Mouse (Mus musculus): ENCODE results near the gene Prdx2. TPM values are rescaled to one million over a fixed set of nuclear protein-coding genes. Genes with fewer than 3 reads are reported as not detected.

Prdx2 gene
- polyA plus RNA-seq, 1 experiment from 2014 or later = 1,040 TPM

DNA sequence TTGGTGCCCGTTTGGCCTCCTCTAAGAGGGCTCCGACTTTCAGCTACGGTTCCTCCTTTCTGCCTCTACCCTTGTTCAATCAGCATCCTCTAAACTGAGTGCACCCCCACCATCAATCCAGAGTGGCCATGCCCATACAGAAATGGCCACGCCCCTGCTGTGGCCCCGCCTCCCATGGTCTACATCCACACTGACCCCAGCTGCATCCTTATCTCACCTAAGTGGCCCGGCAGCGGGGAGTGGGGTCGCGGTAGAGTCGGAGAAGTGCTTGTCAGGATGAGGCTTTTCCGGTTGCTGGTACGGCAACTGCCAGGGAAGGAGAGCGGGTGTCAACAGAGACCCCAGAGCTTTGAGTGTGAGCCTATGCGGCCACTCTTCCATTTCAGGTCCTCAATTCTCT, 33.9 kb upstream of the Prdx2 start:
- Histone ChIP-seq H3K4me3 (ENCODE audit: low read length) (peak overlapping the region; percentile 82), H3K27ac (ENCODE audit: low read depth, low read length) (peak overlapping the region; percentile 95), H3K4me2 (ENCODE audit: low read length) (peak overlapping the region; percentile 78), H3K27me3 (replicated peaks; ENCODE audit: control insufficient read depth, insufficient read depth, low read length) (no peaks in the 10 kb centered on the region), H3K36me3 (ENCODE audit: control insufficient read depth, insufficient read depth, low read length) (peaks cover 3% of the 10 kb centered on the region; the same call in 1 of the 2 replicates), H3K9ac (ENCODE audit: low read depth, low read length) (peak overlapping the region; percentile 36), H3K4me1 (ENCODE audit: control insufficient read depth, insufficient read depth, low read depth, low read length) (peaks cover 20% of the 10 kb centered on the region), H3K9me3 (ENCODE audit: control insufficient read depth, low read length) (no peaks in the 10 kb centered on the region)
- 3% methylated on average over 14 of the region's 14 CpGs for WGBS
- peak; percentile 26 for ATAC-seq

DNA sequence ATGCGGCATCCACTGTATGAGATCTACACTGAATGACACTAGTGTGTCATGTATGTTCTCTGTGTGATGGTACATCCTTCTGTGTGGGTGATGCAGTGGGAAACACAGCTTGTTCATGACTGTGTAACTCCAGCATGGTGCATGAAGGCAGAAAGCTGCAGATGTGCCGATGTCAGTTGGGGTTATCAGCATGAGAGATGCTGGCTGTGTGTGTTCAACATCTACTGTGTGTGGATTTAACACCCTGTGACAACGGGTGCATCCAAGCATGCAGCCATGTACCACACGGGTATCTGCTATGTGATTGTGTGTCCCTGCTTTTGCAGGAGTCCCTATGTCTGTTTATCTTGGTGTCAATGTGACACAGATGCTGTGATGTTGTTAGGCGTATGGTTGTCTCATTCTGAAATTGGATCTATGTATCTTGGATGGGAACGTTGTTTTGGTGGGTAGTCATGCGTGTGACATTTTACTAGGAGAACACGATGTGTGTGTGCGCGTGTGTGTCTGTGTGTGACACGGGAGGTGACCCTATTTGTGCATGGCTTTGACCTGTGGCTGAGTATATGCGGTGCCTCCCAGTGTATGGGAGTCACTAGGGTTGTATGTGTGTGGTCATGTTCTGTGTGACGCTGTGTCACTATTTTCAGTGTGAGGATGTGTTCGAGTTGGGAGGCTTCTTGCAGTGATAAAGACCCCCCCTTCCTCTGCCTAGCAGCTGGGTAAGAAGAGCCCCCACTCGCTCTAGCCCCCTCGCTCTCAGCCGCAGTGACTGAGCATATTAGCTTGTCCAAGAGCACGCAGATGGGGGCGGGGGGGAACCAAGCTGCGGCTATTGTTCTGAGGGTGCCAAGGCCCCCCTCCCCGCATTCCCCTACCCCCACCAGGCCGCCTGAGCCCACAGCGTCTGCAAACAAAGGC, 33.1 kb upstream of the Prdx2 start:
- WGBS = 9% methylated on average over 22 of the region's 23 CpGs

GRCm38 (mm10) chr8:84936962-84937546, 32.3 kb upstream of the Prdx2 start, which contains the start of gene Mast1:
TSS of gene Mast1 (minus strand) at chr8:84937359.
- Histone ChIP-seq H3K9ac (ENCODE audit: low read depth, low read length) (peak within 1 kb of the TSS; percentile 98), H3K27me3 (replicated peaks; ENCODE audit: control insufficient read depth, insufficient read depth, low read length) (no peaks in the 10 kb centered on the region), H3K4me3 (ENCODE audit: low read length) (peak within 1 kb of the TSS; percentile 82), H3K9me3 (ENCODE audit: control insufficient read depth, low read length) (no peaks in the 10 kb centered on the region), H3K27ac (ENCODE audit: low read depth, low read length) (peak within 1 kb of the TSS; percentile 95), H3K36me3 (ENCODE audit: control insufficient read depth, insufficient read depth, low read length) (no peaks in the 10 kb centered on the region; the same call in 1 of the 2 replicates), H3K4me1 (ENCODE audit: control insufficient read depth, insufficient read depth, low read depth, low read length) (peaks cover 20% of the 10 kb centered on the region), H3K4me2 (ENCODE audit: low read length) (peak within 1 kb of the TSS; percentile 78)
- WGBS = under 1% methylated on average over 50 of the region's 50 CpGs
- ATAC-seq = peak; percentile 63

More for the DNA sequence above, 33.1 kb upstream of the Prdx2 start:
- Histone ChIP-seq H3K9me3 (ENCODE audit: control insufficient read depth, low read length) (no peaks in the 10 kb centered on the region), H3K4me2 (ENCODE audit: low read length) (peak overlapping the region; percentile 78), H3K9ac (ENCODE audit: low read depth, low read length) (peak overlapping the region; percentile 98), H3K4me3 (ENCODE audit: low read length) (peak overlapping the region; percentile 82), H3K4me1 (ENCODE audit: control insufficient read depth, insufficient read depth, low read depth, low read length) (peaks cover 20% of the 10 kb centered on the region), H3K27ac (ENCODE audit: low read depth, low read length) (peak overlapping the region; percentile 95), H3K36me3 (ENCODE audit: control insufficient read depth, insufficient read depth, low read length) (no peaks in the 10 kb centered on the region; the same call in 1 of the 2 replicates), H3K27me3 (replicated peaks; ENCODE audit: control insufficient read depth, insufficient read depth, low read length) (no peaks in the 10 kb centered on the region)
- peak; percentile 43 for ATAC-seq

DNA sequence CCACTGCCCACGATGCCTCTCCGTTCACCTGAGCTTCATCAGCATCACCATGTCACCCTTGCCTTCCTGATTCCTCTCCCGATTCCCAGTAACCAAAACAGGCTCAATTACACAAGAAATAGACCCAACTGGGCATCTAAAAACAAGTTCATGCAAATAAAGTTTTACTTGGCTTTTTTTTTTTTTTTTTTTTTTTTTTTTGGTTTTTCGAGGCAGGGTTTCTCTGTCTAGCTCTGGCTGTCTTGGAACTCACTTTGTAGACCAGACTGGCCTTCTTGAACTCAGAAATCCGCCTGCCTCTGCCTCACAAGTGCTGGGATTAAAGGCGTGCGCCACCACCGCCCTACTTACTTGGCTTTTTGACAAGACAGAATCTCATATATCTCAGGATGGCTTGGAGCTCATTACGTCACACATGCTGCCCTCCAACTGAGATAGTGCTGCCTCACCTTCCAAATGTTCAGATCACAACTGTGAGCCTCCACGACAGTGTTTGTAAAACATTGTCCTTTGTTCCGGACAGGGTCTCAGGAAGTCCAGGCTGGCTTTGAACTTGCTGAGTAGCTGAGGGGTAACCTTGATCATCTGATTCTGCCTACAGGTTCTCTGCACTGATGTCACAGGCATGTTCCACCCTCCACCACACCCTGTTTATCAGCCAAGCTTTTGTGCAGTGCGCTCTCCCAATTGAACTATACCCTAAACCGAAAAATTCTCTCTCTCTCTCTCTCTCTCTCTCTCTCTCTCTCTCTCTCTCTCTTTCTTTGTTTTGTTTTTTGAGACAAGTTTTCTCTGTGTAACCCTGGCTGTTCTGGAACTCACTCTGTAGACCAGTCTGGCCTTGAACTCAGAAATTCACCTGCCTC, 31.5 kb upstream of the Prdx2 start:
- Histone ChIP-seq H3K4me2 (ENCODE audit: low read length) (peak overlapping the region; percentile 78), H3K9ac (ENCODE audit: low read depth, low read length) (peak overlapping the region; percentile 98), H3K4me1 (ENCODE audit: control insufficient read depth, insufficient read depth, low read depth, low read length) (peaks cover 20% of the 10 kb centered on the region), H3K27ac (ENCODE audit: low read depth, low read length) (peak overlapping the region; percentile 95), H3K9me3 (ENCODE audit: control insufficient read depth, low read length) (no peaks in the 10 kb centered on the region), H3K4me3 (ENCODE audit: low read length) (peak overlapping the region; percentile 82), H3K27me3 (replicated peaks; ENCODE audit: control insufficient read depth, insufficient read depth, low read length) (no peaks in the 10 kb centered on the region), H3K36me3 (ENCODE audit: control insufficient read depth, insufficient read depth, low read length) (no peaks in the 10 kb centered on the region)
- no peak; the same call in 1 of the 2 replicates for ATAC-seq
- WGBS = 64% methylated on average over 13 of the region's 13 CpGs

- Histone ChIP-seq H3K4me2 (ENCODE audit: low read length) (peak overlapping the region; percentile 84), H3K27me3 (replicated peaks; ENCODE audit: control insufficient read depth, insufficient read depth, low read length) (0 out of 2 replicates have a peak, but pooled peaks cover 3% of the 10 kb centered on the region), H3K36me3 (ENCODE audit: control insufficient read depth, insufficient read depth, low read length) (no peaks in the 10 kb centered on the region), H3K4me3 (ENCODE audit: low read length) (peak overlapping the region; percentile 77; the same call in 1 of the 2 replicates), H3K9me3 (ENCODE audit: control insufficient read depth, low read length) (no peaks in the 10 kb centered on the region), H3K4me1 (ENCODE audit: control insufficient read depth, insufficient read depth, low read depth, low read length) (peaks cover 17% of the 10 kb centered on the region), H3K27ac (ENCODE audit: low read depth, low read length) (no peak overlapping the region), H3K9ac (ENCODE audit: low read depth, low read length) (no peak overlapping the region)
- 21% methylated on average over 4 of the region's 4 CpGs for WGBS
- ATAC-seq = no peak
These were observed 25.7 kb upstream of the Prdx2 start for GRCm38 (mm10) chr8:84943699-84944098.

- Histone ChIP-seq H3K4me1 (ENCODE audit: control insufficient read depth, insufficient read depth, low read depth, low read length) (peaks cover 17% of the 10 kb centered on the region), H3K27me3 (replicated peaks; ENCODE audit: control insufficient read depth, insufficient read depth, low read length) (peaks cover 4% of the 10 kb centered on the region), H3K36me3 (ENCODE audit: control insufficient read depth, insufficient read depth, low read length) (no peaks in the 10 kb centered on the region), H3K9ac (ENCODE audit: low read depth, low read length) (peak overlapping the region; percentile 88), H3K27ac (ENCODE audit: low read depth, low read length) (0 out of 2 replicates have a peak overlapping the region, but pooled peaks have one; percentile 2), H3K4me3 (ENCODE audit: low read length) (peak overlapping the region; percentile 77), H3K9me3 (ENCODE audit: control insufficient read depth, low read length) (no peaks in the 10 kb centered on the region), H3K4me2 (ENCODE audit: low read length) (peak overlapping the region; percentile 84)
- peak; percentile 41 for ATAC-seq
- WGBS = 2% methylated on average over 26 of the region's 26 CpGs
These were observed 24.8 kb upstream of the Prdx2 start for GRCm38 (mm10) chr8:84944478-84945160.

DNA sequence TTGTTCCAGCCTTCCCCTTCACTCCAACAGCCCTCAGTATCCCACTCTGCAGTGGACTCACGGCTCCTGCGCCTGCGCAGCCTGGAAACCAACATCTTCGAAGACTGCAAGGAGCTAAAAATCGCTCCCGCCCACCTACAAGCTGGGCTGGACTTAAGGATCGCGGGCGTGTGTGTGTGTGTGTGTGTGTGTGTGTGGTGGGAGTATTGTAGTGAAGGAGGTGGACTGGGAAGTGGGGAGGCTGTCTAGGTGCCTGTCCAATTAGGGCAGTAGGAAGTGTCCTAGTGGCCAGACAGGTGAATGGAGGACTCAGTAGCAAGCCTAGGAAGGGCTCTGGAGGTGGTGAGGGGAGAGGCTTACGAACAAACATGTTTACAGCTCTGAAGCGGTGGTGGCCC, 24.2 kb upstream of the Prdx2 start:
- peak overlapping the region; percentile 88 for H3K9ac ChIP-seq (ENCODE audit: low read depth, low read length)
- 2% methylated on average over 11 of the region's 11 CpGs for WGBS
- H3K4me3 ChIP-seq (ENCODE audit: low read length) = peak overlapping the region; percentile 77
- peaks cover 9% of the 10 kb centered on the region for H3K27me3 ChIP-seq (replicated peaks; ENCODE audit: control insufficient read depth, insufficient read depth, low read length)
- peaks cover 17% of the 10 kb centered on the region for H3K4me1 ChIP-seq (ENCODE audit: control insufficient read depth, insufficient read depth, low read depth, low read length)
- H3K4me2 ChIP-seq (ENCODE audit: low read length) = peak overlapping the region; percentile 84
- ATAC-seq = peak; percentile 67
- peak overlapping the region; percentile 89 for H3K27ac ChIP-seq (ENCODE audit: low read depth, low read length)
- no peaks in the 10 kb centered on the region for H3K36me3 ChIP-seq (ENCODE audit: control insufficient read depth, insufficient read depth, low read length)
- no peaks in the 10 kb centered on the region for H3K9me3 ChIP-seq (ENCODE audit: control insufficient read depth, low read length)
